Mouse (Mus musculus): Measurements from ENCODE around the gene Tlr3.
A peak's percentile ranks its signal among the peaks of the same experiment; 100 is the strongest.

Gene Tlr3

GRCm38 (mm10) chr8:45410882-45411281, at the start of gene Tlr3:
Gene Tlr3, minus strand, starts transcription at chr8:45411080.
- DNase-seq (ENCODE audit: low spot score in 2 of 2), result peak in 1 of 2 experiments; percentile 17

DNA sequence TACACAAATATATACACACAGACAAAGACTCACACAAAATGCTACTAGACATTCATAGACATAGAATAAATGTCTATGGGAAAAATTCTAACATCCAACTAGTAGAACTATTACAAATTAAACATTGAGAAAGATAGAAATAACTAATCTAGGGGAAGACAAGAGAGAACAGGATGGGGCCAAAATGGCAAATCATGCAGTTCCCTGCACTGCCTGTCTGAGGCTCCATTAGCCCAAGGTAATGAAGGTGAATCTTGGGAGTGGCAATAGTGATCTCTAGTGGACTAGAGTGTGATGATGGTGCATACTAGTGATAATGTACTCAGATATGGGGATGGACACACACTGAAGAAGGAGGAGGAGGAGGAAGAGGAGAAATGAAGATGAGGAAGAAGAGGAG, 47.0 kb upstream of the Tlr3 start:
- no peak for DNase-seq (ENCODE audit: low spot score in 2 of 2)

DNA sequence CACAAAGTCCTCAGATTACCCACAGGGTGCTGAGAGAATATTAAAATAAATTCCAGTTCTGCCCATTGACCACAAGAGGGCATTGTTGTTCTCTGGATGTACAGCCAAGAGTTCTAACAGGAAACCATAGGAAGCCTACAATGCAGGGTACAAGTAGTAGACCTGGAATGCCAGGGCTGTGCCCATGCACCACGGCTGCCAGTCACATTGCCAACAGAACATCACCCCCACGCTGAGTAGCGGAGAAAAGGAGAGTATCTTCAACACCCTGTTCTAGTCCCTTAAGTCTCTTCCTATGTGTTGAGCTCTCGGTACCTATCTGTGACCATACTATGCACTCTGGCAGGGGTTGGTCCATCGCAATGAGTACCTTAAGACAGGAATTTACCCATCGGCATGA, 43.5 kb upstream of the Tlr3 start:
- DNase-seq (ENCODE audit: low spot score in 2 of 2), result peak in 1 of 2 experiments; percentile 21

GRCm38 (mm10) chr8:45452115-45452514, 41.2 kb upstream of the Tlr3 start:
- DNase-seq (ENCODE audit: low spot score in 2 of 2), result no peak

GRCm38 (mm10) chr8:45448842-45449241, 38.0 kb upstream of the Tlr3 start:
- DNase-seq (ENCODE audit: low spot score in 2 of 2), result peak in 1 of 2 experiments; percentile 24

DNA sequence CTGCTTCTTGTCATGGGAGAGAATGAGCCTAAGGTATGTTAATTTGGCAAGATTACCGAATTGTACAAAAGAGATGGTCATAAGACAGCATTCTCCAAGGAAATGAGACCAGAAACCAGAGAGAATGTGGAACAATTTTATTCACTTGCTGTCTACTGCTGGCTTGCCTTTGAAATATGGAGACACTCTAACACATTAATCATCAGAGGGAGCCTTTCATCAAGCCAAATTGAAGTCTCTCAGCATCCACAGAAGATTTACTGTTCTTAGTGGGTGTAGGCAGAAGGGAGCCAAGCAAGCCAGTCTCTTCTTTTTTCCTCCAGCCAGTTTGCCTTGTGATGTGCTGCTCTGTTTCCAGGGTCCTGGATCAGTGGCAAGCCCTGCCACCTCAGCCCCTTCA, 37.4 kb upstream of the Tlr3 start:
- DNase-seq (ENCODE audit: low spot score in 2 of 2), result peak in 1 of 2 experiments; percentile 20

DNA sequence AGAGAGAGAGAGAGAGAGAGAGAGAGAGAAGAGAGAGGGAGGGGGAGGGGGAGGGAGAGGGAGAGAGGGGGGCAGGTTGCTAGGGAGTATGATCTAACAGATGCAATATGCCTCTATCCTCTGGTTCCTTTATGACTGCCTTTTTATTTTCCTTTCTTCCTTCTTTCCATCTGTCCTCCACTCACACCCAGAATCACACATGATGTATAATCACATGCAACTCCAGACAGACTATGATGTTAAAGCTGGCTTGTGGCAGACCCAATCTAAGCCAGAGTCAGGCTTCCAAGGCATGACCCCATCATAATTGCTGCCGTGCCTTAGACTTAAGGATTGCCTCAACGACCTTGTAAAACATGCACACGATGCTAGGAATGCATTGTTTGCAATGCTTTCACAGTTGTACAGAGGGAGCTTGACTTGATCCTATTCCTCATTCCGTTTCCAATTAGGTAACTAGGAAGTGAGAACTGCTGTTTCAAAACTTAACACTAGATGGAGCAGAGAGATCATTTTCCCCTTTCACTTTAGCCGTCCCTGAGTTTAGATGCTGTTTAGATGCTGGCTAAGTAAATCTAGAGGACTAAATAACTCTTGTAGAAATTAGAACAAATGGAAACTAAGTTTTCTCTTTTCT, 28.1 kb upstream of the Tlr3 start:
- DNase-seq (ENCODE audit: low spot score in 2 of 2), result no peak

DNA sequence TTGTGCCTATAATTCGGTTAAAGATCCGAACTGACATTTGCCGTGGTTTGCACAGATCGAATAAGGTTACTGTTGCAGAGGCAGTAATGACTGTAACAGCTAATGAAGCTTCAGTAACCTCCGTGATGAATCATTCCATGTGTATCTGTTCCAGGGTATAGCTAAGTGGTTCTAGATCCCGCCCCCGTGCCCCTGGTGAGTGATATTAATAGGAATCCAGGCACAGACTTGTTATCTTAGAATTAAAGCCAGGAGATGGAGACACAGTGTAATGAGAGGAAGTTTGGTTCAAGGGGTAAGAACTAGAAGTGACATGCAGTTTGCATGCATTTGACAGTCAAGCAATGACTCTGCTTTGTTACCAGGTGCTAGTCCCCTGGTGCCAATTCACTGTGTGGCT, 9.3 kb upstream of the Tlr3 start:
- DNase-seq (ENCODE audit: low spot score in 2 of 2), result no peak

GRCm38 (mm10) chr8:45414965-45415364, 4.1 kb upstream of the Tlr3 start:
- DNase-seq (ENCODE audit: low spot score in 2 of 2), result no peak

GRCm38 (mm10) chr8:45410146-45410880, 567 bp downstream of the Tlr3 start:
- peak; percentile 61 to 76 for DNase-seq (ENCODE audit: low spot score in 2 of 2)

GRCm38 (mm10) chr8:45409702-45410101, 1.2 kb downstream of the Tlr3 start:
- no peak for DNase-seq (ENCODE audit: low spot score in 2 of 2)

DNA sequence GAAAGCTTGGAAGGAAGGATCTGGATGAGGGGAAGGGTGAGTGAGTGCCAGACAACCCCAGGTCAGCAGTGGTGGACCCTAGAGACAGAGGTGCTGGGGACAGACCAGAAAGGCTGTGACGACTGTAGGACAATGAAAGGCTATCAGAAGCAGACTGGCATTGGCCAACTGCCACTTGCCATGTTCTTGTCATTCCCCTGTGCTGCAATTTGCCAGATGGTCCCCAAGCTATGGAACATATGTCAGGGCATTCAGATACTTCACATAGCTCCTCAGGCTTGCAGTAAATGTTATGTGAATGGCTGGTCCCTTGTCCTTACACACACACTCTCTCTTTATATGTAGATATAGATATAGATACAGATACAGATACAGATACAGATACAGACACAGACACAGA, 27.6 kb downstream of the Tlr3 start:
- no peak for DNase-seq (ENCODE audit: low spot score in 2 of 2)

- DNase-seq (ENCODE audit: low spot score in 2 of 2), result no peak
Observed at GRCm38 (mm10) chr8:45381963-45382347, 28.9 kb downstream of the Tlr3 start, which contains the start of gene Fam149a. Gene Fam149a, minus strand, starts transcription at chr8:45382291.

DNA sequence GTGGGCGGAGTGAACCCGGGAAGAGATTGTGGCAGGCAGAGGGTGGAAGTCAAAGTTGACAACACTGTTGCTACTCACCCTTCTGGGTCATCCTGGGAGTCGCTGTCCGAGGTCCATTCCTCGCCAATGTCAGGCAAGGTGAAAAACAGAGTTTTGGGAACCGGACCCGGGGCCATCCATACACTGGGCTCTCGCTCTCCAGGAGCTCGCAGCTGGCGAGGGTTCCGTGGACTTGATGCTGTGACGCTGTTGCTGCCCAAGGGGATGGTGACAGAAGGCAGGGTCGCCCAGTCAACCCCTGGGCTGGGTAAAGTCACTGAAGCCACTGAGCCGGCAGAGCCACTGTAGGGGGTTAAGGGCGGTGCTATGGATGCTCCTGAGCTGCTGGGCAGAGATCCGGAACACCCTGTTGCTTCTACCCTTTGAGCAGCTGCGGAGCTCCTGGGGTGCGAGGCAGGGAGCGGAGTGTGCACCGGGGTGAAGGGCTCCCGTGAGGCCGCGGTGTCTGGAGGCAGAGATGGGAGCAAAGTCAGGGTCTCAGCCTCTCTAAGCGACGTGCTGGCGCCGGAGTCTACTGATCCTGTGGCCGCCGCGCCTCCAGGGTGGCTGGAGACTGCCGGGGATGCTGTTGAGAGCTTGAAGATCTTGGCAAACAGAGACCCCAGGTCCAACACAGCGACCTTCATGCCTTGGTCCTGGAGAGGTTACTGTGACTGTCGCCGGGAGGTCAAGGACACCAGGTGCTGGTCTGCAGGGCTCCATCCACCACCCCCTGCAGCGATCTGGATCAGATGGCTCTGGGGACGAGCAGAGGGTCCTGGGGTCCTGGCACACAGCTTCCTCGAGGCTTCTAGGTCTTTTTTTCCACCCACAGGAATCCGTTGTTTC, 29.6 kb downstream of the Tlr3 start:
- DNase-seq (ENCODE audit: low spot score in 2 of 2), result no peak

DNA sequence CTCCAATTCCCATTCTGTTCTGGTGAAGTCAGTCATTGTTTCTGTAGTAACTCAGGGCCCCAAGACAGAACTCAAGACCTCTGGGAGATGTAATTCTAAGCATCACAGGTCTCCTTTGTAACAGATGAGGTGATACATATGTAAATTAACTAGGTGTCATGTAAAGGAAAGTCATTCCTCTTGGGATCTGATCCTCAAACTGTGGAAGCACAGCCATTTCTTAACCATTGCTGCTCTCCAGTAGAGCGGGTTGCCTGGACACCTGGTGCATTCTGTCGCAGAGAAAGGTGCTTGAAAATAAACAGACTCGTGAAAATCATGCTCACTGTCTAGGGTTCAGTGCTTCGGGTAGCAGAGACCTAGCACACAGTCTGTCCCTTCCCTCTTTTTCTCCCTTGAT, 30.3 kb downstream of the Tlr3 start:
- DNase-seq (ENCODE audit: low spot score in 2 of 2), result no peak

GRCm38 (mm10) chr8:45374071-45374470, 36.8 kb downstream of the Tlr3 start:
- no peak for DNase-seq (ENCODE audit: low spot score in 2 of 2)

DNA sequence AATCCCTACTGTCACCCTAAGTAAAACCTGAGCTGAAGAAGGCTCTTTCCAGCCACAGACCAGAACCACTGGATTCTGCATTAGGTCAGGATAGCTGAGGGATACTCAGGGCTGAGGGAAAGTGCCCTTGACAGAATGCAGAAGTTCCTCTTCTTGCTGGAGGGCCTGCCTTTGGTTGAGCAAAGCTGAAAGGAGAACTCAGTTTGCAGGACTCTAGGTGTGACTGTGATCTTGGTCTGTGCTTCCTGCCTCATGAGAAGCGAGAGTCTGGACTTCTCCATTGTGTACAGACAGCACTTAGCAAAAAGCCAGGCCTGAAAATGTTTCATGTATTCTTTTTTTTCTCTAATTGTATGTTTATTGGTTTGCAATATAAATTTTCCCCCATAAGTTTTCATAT, 43.7 kb downstream of the Tlr3 start:
- DNase-seq (ENCODE audit: low spot score in 2 of 2), result no peak

GRCm38 (mm10) chr8:45363220-45363619, 47.7 kb downstream of the Tlr3 start:
- no peak for DNase-seq (ENCODE audit: low spot score in 2 of 2)

- no peak for DNase-seq (ENCODE audit: low spot score in 2 of 2)
Observed at GRCm38 (mm10) chr8:45362323-45362722, 48.6 kb downstream of the Tlr3 start.

DNA sequence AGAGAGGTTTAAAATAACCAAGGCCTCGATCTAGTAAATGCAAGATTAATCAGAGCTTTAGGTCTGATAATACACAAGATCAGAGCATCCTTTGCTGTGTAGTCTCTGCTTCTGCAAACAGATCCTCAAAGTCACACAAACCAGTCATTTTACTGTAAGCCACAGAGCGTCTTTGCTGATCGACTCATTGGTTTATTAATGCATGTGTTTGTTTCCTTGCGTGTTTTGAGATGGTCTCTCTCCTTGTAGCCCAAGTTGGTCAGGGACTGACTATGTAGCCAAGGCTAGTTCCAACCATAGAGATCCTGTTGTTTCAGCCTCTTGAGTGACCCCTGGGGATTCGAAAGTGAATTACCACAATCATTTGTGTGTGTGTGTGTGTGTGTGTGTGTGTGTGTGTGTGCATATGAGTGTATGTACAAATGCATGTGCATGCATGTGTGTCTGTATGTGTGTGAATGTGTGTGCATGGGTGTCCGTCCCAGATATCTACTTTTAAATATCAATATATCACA, 51.7 kb downstream of the Tlr3 start:
- no peak for DNase-seq (ENCODE audit: low spot score in 2 of 2)

DNA sequence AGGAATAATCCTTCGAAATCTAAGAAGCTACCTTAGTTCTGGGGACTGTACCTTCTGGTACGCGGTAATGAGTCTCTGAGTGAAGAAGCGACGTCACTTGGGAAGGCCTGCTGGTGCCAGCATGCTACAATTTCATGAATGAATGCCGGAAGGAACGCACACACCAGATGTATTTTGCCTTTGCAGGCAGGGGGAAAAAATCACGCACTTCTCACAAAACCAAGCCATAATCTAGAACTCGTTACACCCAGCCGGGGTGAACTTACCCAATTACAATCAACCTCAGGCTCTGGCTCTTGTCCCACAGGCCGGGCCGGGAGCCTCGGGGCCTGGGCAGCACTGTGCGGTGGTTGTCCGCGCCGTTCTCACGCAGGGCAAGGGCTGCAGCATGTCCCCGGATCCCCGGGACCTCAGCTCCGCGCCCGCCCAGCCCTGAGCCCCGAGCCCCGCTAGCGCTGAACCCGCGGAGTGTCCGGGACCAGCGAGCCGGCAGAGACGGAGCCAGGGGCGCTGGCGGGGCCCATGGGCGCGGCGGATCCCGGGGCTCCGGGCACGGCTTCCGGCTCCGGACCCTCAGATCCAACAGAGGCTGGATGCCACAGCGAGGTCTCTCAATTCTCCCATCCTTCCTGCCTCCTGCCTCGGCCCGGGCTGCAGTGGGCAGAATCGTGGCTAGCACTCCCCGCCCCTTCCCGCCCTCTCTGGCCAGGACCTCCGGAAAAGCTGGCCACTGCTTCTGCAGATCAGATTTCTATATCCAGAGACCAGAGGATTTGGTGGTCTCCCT, 52.6 kb downstream of the Tlr3 start:
- DNase-seq (ENCODE audit: low spot score in 2 of 2), result peak; percentile 21 to 64

Data from urinary bladder, postnatal 4 days (tissue).